Mouse (Mus musculus): ENCODE results near the gene Smarcad1. TPM values are rescaled to one million over a fixed set of nuclear protein-coding genes. Genes with fewer than 3 reads are reported as not detected.
"Not testable (repeated sequence)": the region's sequence is repeated elsewhere in the genome, so short reads cannot be mapped to it uniquely, and the experiment has no call there.

The Smarcad1 gene
- 69.4 and 79.2 TPM in 2 replicates for polyA plus RNA-seq (2014; fragmentation: Nextera tagmentation; extraction: Ambion mirVana)

GRCm38 (mm10) chr6:65042491-65043171 lies at the start of gene Smarcad1:
Smarcad1 (plus strand) TSS chr6:65042583.
- DNase-seq (ENCODE audit: low spot score) (peak; percentile 97), ATAC-seq (ENCODE audit: low FRiP score) (peak; percentile 95)
- peak within 1 kb of the TSS; percentile 100 for H3K27ac ChIP-seq
- H3K4me3 ChIP-seq (replicated peaks; ENCODE audit: low read length): peak within 1 kb of the TSS; percentile 92
- no peaks in the 10 kb centered on the region for H3K9me3 ChIP-seq (ENCODE audit: control insufficient read depth, low read length)
- peaks cover 36% of the 10 kb centered on the region for H3K36me3 ChIP-seq (replicated peaks; ENCODE audit: control insufficient read depth, insufficient read depth)
- H3K4me1 ChIP-seq (replicated peaks; ENCODE audit: control insufficient read depth, insufficient read depth, low read length): peaks cover 10% of the 10 kb centered on the region
- H3K27me3 ChIP-seq (ENCODE audit: control insufficient read depth, insufficient read depth, low read length): no peaks in the 10 kb centered on the region
- WGBS: under 1% methylated on average over 77 of the region's 81 CpGs
- H3K4me2 ChIP-seq (replicated peaks): peak within 1 kb of the TSS; percentile 94
- peak within 1 kb of the TSS; percentile 98 for H3K9ac ChIP-seq

- Histone ChIP-seq H3K9ac (no peak overlapping the region), H3K27me3 (ENCODE audit: control insufficient read depth, insufficient read depth, low read length) (no peaks in the 10 kb centered on the region), H3K4me3 (replicated peaks; ENCODE audit: low read length) (no peak overlapping the region), H3K4me1 (replicated peaks; ENCODE audit: control insufficient read depth, insufficient read depth, low read length) (no peaks in the 10 kb centered on the region), H3K9me3 (ENCODE audit: control insufficient read depth, low read length) (no peaks in the 10 kb centered on the region), H3K4me2 (replicated peaks) (no peak overlapping the region), H3K27ac (no peak overlapping the region), H3K36me3 (replicated peaks; ENCODE audit: control insufficient read depth, insufficient read depth) (no peaks in the 10 kb centered on the region)
- DNase-seq (ENCODE audit: low spot score) (peak; percentile 52), ATAC-seq (ENCODE audit: low FRiP score) (peak; percentile 73; the same call in 1 of the 2 replicates)
- 50% methylated on average over 13 of the region's 13 CpGs for WGBS
Observed at GRCm38 (mm10) chr6:64996824-64997421, 45.5 kb upstream of the Smarcad1 start.

GRCm38 (mm10) chr6:64997805-64998204 lies 44.6 kb upstream of the Smarcad1 start:
- H3K4me2 ChIP-seq (replicated peaks): no peak overlapping the region
- no peak overlapping the region for H3K9ac ChIP-seq
- H3K4me1 ChIP-seq (replicated peaks; ENCODE audit: control insufficient read depth, insufficient read depth, low read length): no peaks in the 10 kb centered on the region
- H3K27ac ChIP-seq: no peak overlapping the region
- no peak for DNase-seq (ENCODE audit: low spot score)
- no peaks in the 10 kb centered on the region for H3K36me3 ChIP-seq (replicated peaks; ENCODE audit: control insufficient read depth, insufficient read depth)
- no peaks in the 10 kb centered on the region for H3K9me3 ChIP-seq (ENCODE audit: control insufficient read depth, low read length)
- H3K27me3 ChIP-seq (ENCODE audit: control insufficient read depth, insufficient read depth, low read length): no peaks in the 10 kb centered on the region
- WGBS: 85% methylated on average over 2 of the region's 2 CpGs
- ATAC-seq (ENCODE audit: low FRiP score): no peak
- H3K4me3 ChIP-seq (replicated peaks; ENCODE audit: low read length): no peak overlapping the region

GRCm38 (mm10) chr6:65000757-65001156 lies 41.6 kb upstream of the Smarcad1 start:
- not testable (repeated sequence) for ATAC-seq (ENCODE audit: low FRiP score); H3K27me3 ChIP-seq (ENCODE audit: control insufficient read depth, insufficient read depth, low read length); DNase-seq (ENCODE audit: low spot score); H3K4me2 ChIP-seq (replicated peaks); H3K4me3 ChIP-seq (replicated peaks; ENCODE audit: low read length); H3K27ac ChIP-seq; H3K9ac ChIP-seq; H3K4me1 ChIP-seq (replicated peaks; ENCODE audit: control insufficient read depth, insufficient read depth, low read length); H3K36me3 ChIP-seq (replicated peaks; ENCODE audit: control insufficient read depth, insufficient read depth); H3K9me3 ChIP-seq (ENCODE audit: control insufficient read depth, low read length)
- 85% methylated on average over 5 of the region's 5 CpGs for WGBS

GRCm38 (mm10) chr6:65002196-65002595 lies 40.2 kb upstream of the Smarcad1 start:
- DNase-seq (ENCODE audit: low spot score) (no peak), ATAC-seq (ENCODE audit: low FRiP score) (no peak)
- Histone ChIP-seq H3K27me3 (ENCODE audit: control insufficient read depth, insufficient read depth, low read length) (no peaks in the 10 kb centered on the region), H3K4me3 (replicated peaks; ENCODE audit: low read length) (no peak overlapping the region), H3K9me3 (ENCODE audit: control insufficient read depth, low read length) (no peaks in the 10 kb centered on the region), H3K27ac (no peak overlapping the region), H3K9ac (no peak overlapping the region), H3K4me1 (replicated peaks; ENCODE audit: control insufficient read depth, insufficient read depth, low read length) (no peaks in the 10 kb centered on the region), H3K4me2 (replicated peaks) (no peak overlapping the region), H3K36me3 (replicated peaks; ENCODE audit: control insufficient read depth, insufficient read depth) (no peaks in the 10 kb centered on the region)
- 89% methylated on average over 3 of the region's 3 CpGs for WGBS

GRCm38 (mm10) chr6:65008836-65009235 lies 33.5 kb upstream of the Smarcad1 start:
- ATAC-seq (ENCODE audit: low FRiP score) (no peak), DNase-seq (ENCODE audit: low spot score) (no peak)
- no peaks in the 10 kb centered on the region for H3K27me3 ChIP-seq (ENCODE audit: control insufficient read depth, insufficient read depth, low read length)
- 74% methylated on average over 5 of the region's 5 CpGs for whole genome bisulfite sequencing
- H3K4me3 ChIP-seq (replicated peaks; ENCODE audit: low read length): no peak overlapping the region
- H3K27ac ChIP-seq: no peak overlapping the region
- no peak overlapping the region for H3K4me2 ChIP-seq (replicated peaks)
- H3K36me3 ChIP-seq (replicated peaks; ENCODE audit: control insufficient read depth, insufficient read depth): no peaks in the 10 kb centered on the region
- no peaks in the 10 kb centered on the region for H3K4me1 ChIP-seq (replicated peaks; ENCODE audit: control insufficient read depth, insufficient read depth, low read length)
- no peaks in the 10 kb centered on the region for H3K9me3 ChIP-seq (ENCODE audit: control insufficient read depth, low read length)
- no peak overlapping the region for H3K9ac ChIP-seq

- Histone ChIP-seq H3K4me1 (replicated peaks; ENCODE audit: control insufficient read depth, insufficient read depth, low read length) (no peaks in the 10 kb centered on the region), H3K36me3 (replicated peaks; ENCODE audit: control insufficient read depth, insufficient read depth) (no peaks in the 10 kb centered on the region), H3K4me3 (replicated peaks; ENCODE audit: low read length) (no peak overlapping the region), H3K4me2 (replicated peaks) (no peak overlapping the region), H3K9ac (no peak overlapping the region), H3K27me3 (ENCODE audit: control insufficient read depth, insufficient read depth, low read length) (no peaks in the 10 kb centered on the region), H3K27ac (no peak overlapping the region), H3K9me3 (ENCODE audit: control insufficient read depth, low read length) (no peaks in the 10 kb centered on the region)
- DNase-seq (ENCODE audit: low spot score) (no peak), ATAC-seq (ENCODE audit: low FRiP score) (no peak)
- 86% methylated on average over 5 of the region's 5 CpGs for WGBS
Observed at GRCm38 (mm10) chr6:65011444-65011990, 30.9 kb upstream of the Smarcad1 start.

- H3K9ac ChIP-seq: no peak overlapping the region
- WGBS: 95% methylated on average over 2 of the region's 2 CpGs
- H3K27me3 ChIP-seq (ENCODE audit: control insufficient read depth, insufficient read depth, low read length): no peaks in the 10 kb centered on the region
- no peaks in the 10 kb centered on the region for H3K4me1 ChIP-seq (replicated peaks; ENCODE audit: control insufficient read depth, insufficient read depth, low read length)
- H3K9me3 ChIP-seq (ENCODE audit: control insufficient read depth, low read length): no peaks in the 10 kb centered on the region
- no peak overlapping the region for H3K4me2 ChIP-seq (replicated peaks)
- DNase-seq (ENCODE audit: low spot score) (no peak), ATAC-seq (ENCODE audit: low FRiP score) (no peak)
- H3K36me3 ChIP-seq (replicated peaks; ENCODE audit: control insufficient read depth, insufficient read depth): no peaks in the 10 kb centered on the region
- no peak overlapping the region for H3K4me3 ChIP-seq (replicated peaks; ENCODE audit: low read length)
- no peak overlapping the region for H3K27ac ChIP-seq
Observed at GRCm38 (mm10) chr6:65012142-65012541, 30.2 kb upstream of the Smarcad1 start.

GRCm38 (mm10) chr6:65017566-65017965 lies 24.8 kb upstream of the Smarcad1 start:
- no peak overlapping the region for H3K4me2 ChIP-seq (replicated peaks)
- 93% methylated on average over 10 of the region's 10 CpGs for WGBS
- H3K9me3 ChIP-seq (ENCODE audit: control insufficient read depth, low read length): no peaks in the 10 kb centered on the region
- H3K27me3 ChIP-seq (ENCODE audit: control insufficient read depth, insufficient read depth, low read length): no peaks in the 10 kb centered on the region
- DNase-seq (ENCODE audit: low spot score) (no peak), ATAC-seq (ENCODE audit: low FRiP score) (no peak)
- H3K9ac ChIP-seq: no peak overlapping the region
- no peak overlapping the region for H3K4me3 ChIP-seq (replicated peaks; ENCODE audit: low read length)
- H3K36me3 ChIP-seq (replicated peaks; ENCODE audit: control insufficient read depth, insufficient read depth): no peaks in the 10 kb centered on the region
- no peak overlapping the region for H3K27ac ChIP-seq
- H3K4me1 ChIP-seq (replicated peaks; ENCODE audit: control insufficient read depth, insufficient read depth, low read length): no peaks in the 10 kb centered on the region

Measured in hindbrain, embryonic 14.5 days (tissue).